Mouse (Mus musculus) forebrain, embryonic 14.5 days (tissue): Measurements from ENCODE around the gene Clec16a. TPM values are rescaled to one million over a fixed set of nuclear protein-coding genes. Genes with fewer than 3 reads are reported as not detected.
A peak's percentile ranks its signal among the peaks of the same experiment; 100 is the strongest.

Source experiments
- ATAC-seq: fragments of 200-750 bp; cut with Nextera tagmentation; 2 replicates; pipeline ENCODE4 v1.8.0; 2017; ENCODE audit warnings: mild to moderate bottlenecking, moderate library complexity
- DNase-seq: peaks from one replicate; pipeline ENCODE4 v3.0.0-alpha.2; 2015; ENCODE audit warnings: low spot score
- H3K27ac ChIP-seq: fragments of 300-500 bp; sonication (generic); 2 replicates; pipeline ENCODE4 v1.5.1; 2014; ENCODE audit warnings: low read depth, mild to moderate bottlenecking, control low read depth, low read length, moderate library complexity
- H3K27me3 ChIP-seq: fragments of 300-500 bp; sonication (generic); replicated peaks from 2 replicates; pipeline ENCODE4 v1.6.1; 2014; ENCODE audit warnings: low read length, control low read depth, mixed read lengths; ENCODE audit not compliant: control insufficient read depth, insufficient read depth
- H3K36me3 ChIP-seq: fragments of 300-500 bp; sonication (generic); 2 replicates; pipeline ENCODE4 v1.6.1; 2014; ENCODE audit warnings: low read length, control low read depth; ENCODE audit not compliant: control insufficient read depth, insufficient read depth
- H3K4me1 ChIP-seq: fragments of 300-500 bp; sonication (generic); 2 replicates; pipeline ENCODE4 v1.6.1; 2014; ENCODE audit warnings: antibody characterized with exemption, low read length, control low read depth; ENCODE audit not compliant: control insufficient read depth, insufficient read depth
- H3K4me2 ChIP-seq: fragments of 300-500 bp; sonication (generic); 2 replicates; pipeline ENCODE4 v1.6.1; 2014; ENCODE audit warnings: mild to moderate bottlenecking, control low read depth, low read length
- H3K4me3 ChIP-seq: fragments of 300-500 bp; sonication (generic); 2 replicates; pipeline ENCODE4 v1.5.1; 2014; ENCODE audit warnings: low read depth, low read length, control low read depth
- H3K9ac ChIP-seq: fragments of 300-500 bp; sonication (generic); 2 replicates; pipeline ENCODE4 v1.6.1; 2014; ENCODE audit warnings: mild to moderate bottlenecking, low read length, control low read depth, moderate library complexity
- H3K9me3 ChIP-seq: fragments of 300-500 bp; sonication (generic); replicated peaks from 2 replicates; pipeline ENCODE4 v1.6.1; 2016; ENCODE audit warnings: low read length, control low read depth, mixed read lengths; ENCODE audit not compliant: control insufficient read depth
- WGBS: fragments of 180-500 bp; shearing (Covaris S2); extraction: QIAGEN DNeasy Blood & Tissue Kit; methylation state at CpG from one replicate; pipeline ENCODE4 v1.1.7; 2014; 5-methylcytosine and 5-hydroxymethylcytosine counted together
- polyA plus RNA-seq: library from polyadenylated mRNA; unstranded; fragments of >200 nt; fragmentation: Nextera tagmentation; extraction: Ambion mirVana; gene quantifications from 2 replicates; pipeline ENCODE4 v1.2.1, GENCODE M21; 2014

Clec16a gene
- polyA plus RNA-seq, 1 experiment from 2014 or later, result 50.2 TPM

- Histone ChIP-seq H3K36me3 (peaks cover 40% of the 10 kb centered on the region), H3K4me1 (no peaks in the 10 kb centered on the region)
These were observed 22.0 kb downstream of the Clec16a start for GRCm38 (mm10) chr16:10567153-10567552.

GRCm38 (mm10) chr16:10569809-10570395 is 24.8 kb downstream of the Clec16a start:
- no peak for DNase-seq
- Histone ChIP-seq H3K9me3 (no peaks in the 10 kb centered on the region), H3K4me3 (no peak overlapping the region), H3K4me1 (no peaks in the 10 kb centered on the region), H3K4me2 (no peak overlapping the region), H3K36me3 (peaks cover 49% of the 10 kb centered on the region), H3K9ac (no peak overlapping the region), H3K27ac (no peak overlapping the region), H3K27me3 (no peaks in the 10 kb centered on the region)
- ATAC-seq, result no peak
- 89% methylated on average over 5 of the region's 5 CpGs for WGBS

More at GRCm38 (mm10) chr16:10567153-10567552, 22.0 kb downstream of the Clec16a start:
- H3K4me3 ChIP-seq, result no peak overlapping the region
- H3K9ac ChIP-seq, result no peak overlapping the region
- no peaks in the 10 kb centered on the region for H3K9me3 ChIP-seq
- H3K27me3 ChIP-seq, result no peaks in the 10 kb centered on the region
- H3K27ac ChIP-seq, result no peak overlapping the region
- no peak overlapping the region for H3K4me2 ChIP-seq
- WGBS, result 89% methylated on average over 4 of the region's 4 CpGs
- no peak for DNase-seq
- ATAC-seq, result no peak

GRCm38 (mm10) chr16:10570708-10571107 is 25.6 kb downstream of the Clec16a start:
- no peaks in the 10 kb centered on the region for H3K27me3 ChIP-seq
- H3K4me2 ChIP-seq, result no peak overlapping the region
- no peak overlapping the region for H3K27ac ChIP-seq
- 77% methylated on average over 1 of the region's 1 CpGs for WGBS
- H3K4me1 ChIP-seq, result no peaks in the 10 kb centered on the region
- no peaks in the 10 kb centered on the region for H3K9me3 ChIP-seq
- H3K9ac ChIP-seq, result no peak overlapping the region
- H3K4me3 ChIP-seq, result no peak overlapping the region
- peaks cover 52% of the 10 kb centered on the region for H3K36me3 ChIP-seq
- ATAC-seq, result no peak
- DNase-seq, result no peak

- 59% methylated on average over 2 of the region's 2 CpGs for WGBS
- no peak overlapping the region for H3K9ac ChIP-seq
- DNase-seq (peak; percentile 44), ATAC-seq (no peak)
- H3K27ac ChIP-seq, result no peak overlapping the region
- H3K9me3 ChIP-seq, result no peaks in the 10 kb centered on the region
- no peak overlapping the region for H3K4me2 ChIP-seq
- H3K27me3 ChIP-seq, result no peaks in the 10 kb centered on the region
- H3K4me1 ChIP-seq, result no peaks in the 10 kb centered on the region
- H3K36me3 ChIP-seq, result peaks cover 64% of the 10 kb centered on the region
- H3K4me3 ChIP-seq, result no peak overlapping the region
These were observed 26.7 kb downstream of the Clec16a start for GRCm38 (mm10) chr16:10571820-10572219.

GRCm38 (mm10) chr16:10574936-10575335 is 29.8 kb downstream of the Clec16a start:
- H3K4me1 ChIP-seq, result no peaks in the 10 kb centered on the region
- H3K9me3 ChIP-seq, result no peaks in the 10 kb centered on the region
- peaks cover 69% of the 10 kb centered on the region for H3K36me3 ChIP-seq
- H3K9ac ChIP-seq, result no peak overlapping the region
- ATAC-seq (no peak), DNase-seq (no peak)
- no peak overlapping the region for H3K27ac ChIP-seq
- 75% methylated on average over 2 of the region's 2 CpGs for WGBS
- H3K27me3 ChIP-seq, result no peaks in the 10 kb centered on the region
- H3K4me3 ChIP-seq, result no peak overlapping the region
- no peak overlapping the region for H3K4me2 ChIP-seq

GRCm38 (mm10) chr16:10575915-10576314 is 30.8 kb downstream of the Clec16a start:
- Histone ChIP-seq H3K4me2 (no peak overlapping the region), H3K9ac (no peak overlapping the region), H3K36me3 (peaks cover 74% of the 10 kb centered on the region), H3K4me3 (no peak overlapping the region), H3K4me1 (no peaks in the 10 kb centered on the region), H3K27me3 (no peaks in the 10 kb centered on the region), H3K9me3 (no peaks in the 10 kb centered on the region), H3K27ac (no peak overlapping the region)
- WGBS, result 92% methylated on average over 4 of the region's 4 CpGs
- ATAC-seq (no peak), DNase-seq (no peak)

GRCm38 (mm10) chr16:10577548-10577947 is 32.4 kb downstream of the Clec16a start:
- H3K4me1 ChIP-seq, result no peaks in the 10 kb centered on the region
- H3K36me3 ChIP-seq, result peaks cover 80% of the 10 kb centered on the region
- H3K9me3 ChIP-seq, result no peaks in the 10 kb centered on the region
- H3K9ac ChIP-seq, result no peak overlapping the region
- no peaks in the 10 kb centered on the region for H3K27me3 ChIP-seq
- no peak for ATAC-seq
- no peak overlapping the region for H3K4me3 ChIP-seq
- DNase-seq, result no peak
- WGBS, result 75% methylated on average over 5 of the region's 5 CpGs
- H3K4me2 ChIP-seq, result no peak overlapping the region
- no peak overlapping the region for H3K27ac ChIP-seq

GRCm38 (mm10) chr16:10578376-10578775 is 33.2 kb downstream of the Clec16a start:
- ATAC-seq, result no peak
- H3K36me3 ChIP-seq, result peaks cover 79% of the 10 kb centered on the region

GRCm38 (mm10) chr16:10581234-10581898 is 36.2 kb downstream of the Clec16a start:
- no peaks in the 10 kb centered on the region for H3K27me3 ChIP-seq
- no peak overlapping the region for H3K4me3 ChIP-seq
- H3K4me1 ChIP-seq, result no peaks in the 10 kb centered on the region
- DNase-seq (no peak), ATAC-seq (no peak)
- no peak overlapping the region for H3K27ac ChIP-seq
- H3K36me3 ChIP-seq, result peaks cover 72% of the 10 kb centered on the region
- WGBS, result 88% methylated on average over 2 of the region's 2 CpGs
- H3K9ac ChIP-seq, result no peak overlapping the region
- H3K4me2 ChIP-seq, result no peak overlapping the region
- H3K9me3 ChIP-seq, result no peaks in the 10 kb centered on the region

More at GRCm38 (mm10) chr16:10578376-10578775, 33.2 kb downstream of the Clec16a start:
- 95% methylated on average over 1 of the region's 1 CpGs for WGBS
- Histone ChIP-seq H3K9ac (no peak overlapping the region), H3K27me3 (no peaks in the 10 kb centered on the region), H3K9me3 (no peaks in the 10 kb centered on the region), H3K4me3 (no peak overlapping the region), H3K4me2 (no peak overlapping the region), H3K4me1 (no peaks in the 10 kb centered on the region), H3K27ac (no peak overlapping the region)
- DNase-seq, result no peak
